Mouse (Mus musculus): ENCODE data around the gene Ndufs6.

The Ndufs6 gene

DNA sequence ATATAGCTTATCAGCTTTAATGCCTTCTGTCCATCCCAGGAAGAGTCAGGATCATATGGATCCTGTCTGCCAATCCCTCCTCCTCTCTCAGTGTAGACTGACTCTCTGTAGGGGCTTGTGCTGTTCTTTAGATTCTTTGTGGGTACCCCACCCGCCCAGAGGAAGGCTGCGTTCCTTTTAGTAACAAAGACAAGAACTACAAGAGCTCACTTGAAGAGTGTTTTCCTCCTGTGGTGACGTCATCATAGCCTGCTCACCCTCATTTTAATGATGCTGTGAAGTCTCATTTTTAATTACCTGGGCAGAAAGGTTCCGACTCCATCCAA, 22.3 kb downstream of the Ndufs6 start:
- in situ Hi-C loops (cut with MboI, MseI) = no loop called here

DNA sequence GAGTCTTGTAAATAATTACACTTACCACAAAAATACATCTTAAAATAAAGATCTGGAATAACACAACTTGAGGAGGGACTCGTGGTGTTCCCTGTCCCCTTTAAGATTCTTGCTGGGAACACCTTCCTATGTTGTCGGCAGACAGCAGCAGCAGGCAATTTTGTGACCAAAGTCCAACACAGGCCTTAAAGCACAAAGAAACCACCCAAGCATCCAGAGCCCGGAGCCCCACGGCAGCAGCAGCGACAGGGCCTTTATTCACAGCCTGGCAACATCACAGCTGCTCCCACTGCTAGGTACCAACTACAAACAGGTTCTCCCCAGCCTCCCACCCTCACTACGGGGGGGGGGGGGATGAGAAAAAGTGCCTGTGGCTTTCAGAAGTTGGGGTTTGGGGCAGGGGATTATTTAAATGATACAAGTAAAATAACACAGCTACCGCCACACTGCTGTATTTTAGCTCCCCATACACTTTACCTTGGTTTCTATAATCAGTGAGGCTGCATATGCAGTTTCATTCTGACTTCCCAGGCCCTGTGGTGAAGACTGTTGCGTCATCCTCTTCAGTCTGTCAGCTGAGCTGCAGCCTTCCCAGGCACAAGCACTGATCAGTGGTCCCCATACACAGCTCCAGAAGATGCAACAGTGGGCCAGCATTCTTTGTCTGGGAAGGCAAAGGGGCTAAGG, 22.8 kb downstream of the Ndufs6 start:
- in situ Hi-C loops (cut with MboI, MseI) = no loop called here

DNA sequence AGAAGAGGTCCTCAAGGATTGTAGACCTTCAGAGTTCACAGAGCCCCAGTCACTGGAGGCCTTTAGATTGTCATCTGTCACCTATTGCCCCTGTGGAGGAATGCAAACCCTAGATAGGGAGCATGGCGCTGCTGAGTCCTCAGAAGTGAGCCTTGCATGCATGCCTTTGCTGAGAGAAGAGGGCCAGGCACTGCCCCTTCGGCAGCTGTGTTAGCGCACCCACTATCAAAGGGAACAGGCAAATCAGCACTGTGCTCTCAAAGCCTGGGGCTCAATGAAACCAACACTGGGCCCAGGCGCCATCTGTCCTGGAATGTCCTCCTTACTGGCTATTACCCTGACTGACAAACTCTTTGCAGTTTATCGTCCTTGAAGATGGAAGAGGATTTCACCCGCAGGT, 23.6 kb downstream of the Ndufs6 start:
- in situ Hi-C loops (cut with MboI, MseI) = no loop called here

DNA sequence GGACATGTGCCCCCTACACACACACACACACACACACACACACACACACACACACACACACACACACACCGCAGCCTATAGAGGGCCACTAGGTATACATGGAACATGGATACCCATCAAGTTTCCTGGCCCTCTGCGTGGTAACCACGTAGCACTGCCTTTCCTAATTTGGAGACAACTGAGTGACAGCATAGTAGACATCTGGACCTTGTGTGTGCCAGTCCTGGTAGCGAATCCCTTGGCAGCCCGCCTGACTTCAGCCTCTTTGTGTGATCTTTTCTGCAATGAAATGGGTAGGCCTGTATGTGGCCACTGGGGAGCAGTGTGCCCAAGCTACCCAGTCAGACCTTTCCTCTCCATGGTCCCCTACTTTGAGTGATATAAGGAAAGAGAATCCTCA, 29.0 kb downstream of the Ndufs6 start:
- in situ Hi-C loops (cut with MboI, MseI) = no loop called here

DNA sequence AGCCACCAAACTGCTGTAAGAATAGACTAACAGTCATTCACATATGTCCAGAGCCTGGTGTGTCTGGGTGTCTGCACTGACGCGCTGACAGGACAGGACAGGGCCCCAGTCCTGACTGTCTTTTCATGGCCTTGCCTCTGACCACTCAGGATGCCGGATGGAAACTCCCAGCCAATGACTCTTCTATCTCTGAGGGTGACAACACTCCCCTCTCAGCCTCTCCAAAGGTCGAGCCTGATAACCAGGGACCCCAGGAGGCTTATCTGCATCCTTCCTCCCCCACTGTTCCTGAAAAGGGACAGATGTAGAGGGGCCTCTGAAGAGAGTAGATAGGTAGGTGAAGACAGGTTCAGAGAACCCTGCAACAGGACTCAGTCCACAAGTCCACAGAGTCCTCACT, 29.6 kb downstream of the Ndufs6 start:
- in situ Hi-C loops (cut with MboI, MseI) = no loop called here

DNA sequence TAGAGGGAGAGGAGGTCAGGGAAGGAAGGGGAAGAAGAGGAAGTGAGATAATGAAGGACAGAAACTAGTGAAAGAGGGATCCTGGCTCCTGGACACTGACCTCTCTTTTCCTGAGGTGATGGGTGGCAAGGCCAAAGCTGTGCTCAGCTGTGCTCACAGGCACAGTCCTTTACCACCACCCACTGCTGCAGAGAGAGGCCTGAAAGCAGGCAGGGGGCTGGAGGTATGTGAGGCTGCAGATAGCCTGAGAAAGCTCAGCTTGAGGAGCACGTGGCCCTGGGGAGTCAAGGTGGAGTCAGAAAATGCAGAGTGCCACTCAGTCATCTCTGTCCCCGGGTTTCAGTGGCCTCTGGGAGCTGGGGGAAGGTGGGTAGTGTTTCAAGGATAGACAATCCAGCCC, 37.2 kb downstream of the Ndufs6 start:
- in situ Hi-C loops (cut with MboI, MseI) = no loop called here

DNA sequence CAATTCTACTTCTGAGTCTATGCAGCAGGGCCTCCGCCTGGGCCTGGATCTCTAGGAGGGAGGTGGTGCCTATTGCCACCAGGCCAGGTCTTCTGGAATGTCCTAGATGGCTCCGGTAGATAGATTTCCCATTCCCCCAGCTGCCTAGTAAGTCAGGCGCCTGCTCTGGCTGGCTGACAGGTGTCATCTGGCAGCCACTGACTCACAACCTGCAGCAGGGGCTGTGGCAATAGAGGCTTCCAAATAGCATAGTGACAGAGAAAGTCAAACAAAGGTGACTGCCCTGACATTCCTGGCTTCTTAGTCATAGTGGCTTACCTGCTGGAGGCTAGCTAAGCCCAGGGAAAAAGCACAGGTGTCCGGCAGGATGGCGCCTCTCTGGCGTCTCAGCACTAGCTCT, 38.1 kb downstream of the Ndufs6 start:
- in situ Hi-C loops (cut with MboI, MseI) = no loop called here

DNA sequence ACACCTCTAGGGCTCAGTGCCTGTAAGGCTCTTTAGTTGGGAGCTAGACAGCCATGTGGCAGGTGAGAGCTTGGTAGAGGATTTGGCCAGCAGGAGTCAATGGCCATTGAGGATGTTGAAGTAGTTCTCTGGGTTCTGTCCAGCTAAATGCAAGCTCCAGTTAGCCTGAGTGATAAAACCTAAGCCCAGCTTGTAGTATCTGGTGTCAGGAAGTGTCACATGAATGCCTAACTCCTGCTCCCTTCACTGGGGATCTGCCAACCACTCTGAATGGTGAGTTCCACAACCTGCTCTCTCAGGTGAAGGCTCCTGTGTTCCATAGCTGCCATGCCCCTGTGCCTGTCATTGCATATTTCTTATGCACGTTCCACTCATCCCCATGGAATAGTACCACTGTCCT, 44.8 kb downstream of the Ndufs6 start:
- in situ Hi-C loops (cut with MboI, MseI) = no loop called here

DNA sequence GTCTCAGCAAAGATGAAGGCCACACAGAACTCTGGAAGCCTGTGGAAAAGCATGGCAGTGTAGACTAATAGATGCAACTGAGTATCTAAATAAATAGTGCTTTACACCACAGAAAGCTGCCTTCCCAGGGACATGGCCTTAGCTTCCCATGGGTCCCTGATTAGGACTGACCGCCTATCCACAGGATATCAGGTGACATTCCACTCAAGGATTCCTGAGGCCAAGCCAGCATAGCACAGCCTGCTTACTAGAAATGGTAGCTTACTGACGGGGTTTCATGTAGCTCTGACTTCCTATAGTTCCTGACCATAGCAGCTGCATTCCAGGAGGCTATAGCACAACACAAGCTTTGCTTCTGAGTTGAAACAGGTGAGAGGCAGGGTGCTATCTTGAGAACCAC, 45.9 kb downstream of the Ndufs6 start:
- in situ Hi-C loops (cut with MboI, MseI) = no loop called here

DNA sequence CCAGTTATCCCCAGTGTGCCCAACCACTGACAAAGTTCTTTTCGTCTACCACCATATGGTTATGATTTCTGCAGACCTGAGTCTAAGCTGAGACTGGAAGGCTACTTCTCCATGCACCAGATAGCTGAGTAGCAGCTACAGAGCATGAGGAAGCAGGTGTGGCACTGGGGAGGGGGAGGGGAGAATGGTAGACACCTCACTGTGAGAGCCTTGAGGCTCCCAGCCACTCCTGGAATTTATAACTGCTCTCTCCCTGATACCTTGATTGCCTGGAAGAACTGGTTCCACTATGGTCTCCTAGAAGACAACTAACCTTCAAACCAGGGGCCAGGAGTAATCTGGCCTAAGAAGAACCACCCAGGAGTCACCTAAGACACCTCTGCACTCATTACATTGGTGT, 49.1 kb downstream of the Ndufs6 start:
- in situ Hi-C loops (cut with MboI, MseI) = no loop called here

DNA sequence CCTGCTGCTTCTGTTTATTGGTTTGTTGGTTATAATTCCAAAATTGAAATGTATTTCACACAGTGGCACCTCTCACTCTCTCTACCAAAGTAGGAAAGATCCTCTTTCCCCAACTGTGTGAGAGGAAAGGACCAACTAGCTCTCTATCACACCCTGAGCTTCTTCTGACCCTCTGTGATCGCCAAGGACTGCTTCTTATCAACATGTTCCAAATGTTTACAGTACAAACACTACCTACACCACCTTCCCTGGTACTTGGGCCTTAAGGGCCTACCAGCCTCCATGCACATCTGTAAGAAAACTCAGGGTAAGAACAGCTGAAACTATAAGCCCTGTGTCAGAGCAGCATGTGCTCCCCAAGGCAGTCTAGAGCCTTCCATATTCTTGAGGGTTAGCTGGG, 50.5 kb downstream of the Ndufs6 start:
- in situ Hi-C loops (cut with MboI, MseI) = no loop called here

DNA sequence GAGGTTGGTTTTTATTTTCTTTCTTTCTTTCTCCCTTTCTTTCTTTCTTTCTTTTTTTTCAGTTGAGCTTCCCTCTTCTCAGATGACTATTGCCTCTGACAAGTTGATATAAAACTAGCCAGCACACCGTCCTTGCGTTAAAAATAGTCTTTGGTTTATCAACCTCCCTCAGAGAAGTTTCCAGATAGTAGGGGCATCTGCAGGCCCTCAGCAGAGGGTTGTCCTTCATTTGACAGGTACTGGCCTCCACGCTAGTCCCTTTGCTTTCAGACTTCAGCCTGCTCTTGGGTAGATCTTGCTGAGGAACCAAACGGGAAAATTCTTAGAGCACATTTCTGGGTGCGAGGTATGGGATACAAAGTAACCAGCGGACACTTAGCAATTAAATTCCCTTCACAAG, 51.0 kb downstream of the Ndufs6 start:
- in situ Hi-C loops (cut with MboI, MseI) = no loop called here

DNA sequence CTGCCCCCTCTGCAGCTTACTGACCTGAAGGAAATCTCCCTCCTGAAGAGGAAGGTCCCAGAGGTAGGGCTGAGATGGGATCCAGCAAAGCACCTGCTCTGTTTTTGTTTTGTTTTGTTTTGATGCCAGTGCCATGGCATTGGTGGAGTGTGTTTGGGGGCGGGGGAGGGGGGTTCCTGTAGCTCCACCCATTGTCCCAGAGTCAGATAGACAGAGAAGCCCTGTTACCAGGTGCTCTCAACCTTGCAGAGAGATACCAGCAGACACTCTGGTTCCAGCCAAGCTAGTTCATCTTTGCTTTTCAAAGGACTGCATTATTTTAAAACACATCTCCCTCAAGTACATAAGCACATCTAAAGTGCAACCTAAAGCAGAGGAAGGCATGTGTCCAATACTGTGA, 54.8 kb downstream of the Ndufs6 start:
- in situ Hi-C loops (cut with MboI, MseI) = no loop called here

DNA sequence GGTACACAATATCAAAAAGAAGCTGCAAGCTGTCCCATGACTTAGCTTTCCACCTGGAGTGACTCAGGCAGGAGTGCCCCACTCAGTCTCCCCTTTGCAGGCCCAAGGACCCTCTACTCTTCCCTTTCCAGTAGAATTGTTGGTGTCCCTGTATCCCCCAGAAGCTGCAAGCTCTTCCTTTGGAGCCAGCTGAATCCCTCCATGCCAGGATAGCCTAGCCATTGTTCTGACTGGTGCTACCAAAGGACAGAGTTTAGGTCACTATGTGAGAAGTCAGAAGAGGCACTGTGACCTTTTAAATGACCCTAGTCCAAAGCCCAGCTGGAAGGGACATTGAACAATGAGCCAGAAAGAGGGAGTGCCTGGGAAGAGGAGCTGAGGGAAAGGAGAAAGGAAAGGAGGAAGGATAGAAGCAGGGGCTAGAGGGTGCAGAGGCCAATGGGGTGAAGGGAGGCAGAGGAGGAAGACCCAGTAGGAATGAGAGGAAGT, 55.5 kb downstream of the Ndufs6 start:
- in situ Hi-C loops (cut with MboI, MseI) = no loop called here

DNA sequence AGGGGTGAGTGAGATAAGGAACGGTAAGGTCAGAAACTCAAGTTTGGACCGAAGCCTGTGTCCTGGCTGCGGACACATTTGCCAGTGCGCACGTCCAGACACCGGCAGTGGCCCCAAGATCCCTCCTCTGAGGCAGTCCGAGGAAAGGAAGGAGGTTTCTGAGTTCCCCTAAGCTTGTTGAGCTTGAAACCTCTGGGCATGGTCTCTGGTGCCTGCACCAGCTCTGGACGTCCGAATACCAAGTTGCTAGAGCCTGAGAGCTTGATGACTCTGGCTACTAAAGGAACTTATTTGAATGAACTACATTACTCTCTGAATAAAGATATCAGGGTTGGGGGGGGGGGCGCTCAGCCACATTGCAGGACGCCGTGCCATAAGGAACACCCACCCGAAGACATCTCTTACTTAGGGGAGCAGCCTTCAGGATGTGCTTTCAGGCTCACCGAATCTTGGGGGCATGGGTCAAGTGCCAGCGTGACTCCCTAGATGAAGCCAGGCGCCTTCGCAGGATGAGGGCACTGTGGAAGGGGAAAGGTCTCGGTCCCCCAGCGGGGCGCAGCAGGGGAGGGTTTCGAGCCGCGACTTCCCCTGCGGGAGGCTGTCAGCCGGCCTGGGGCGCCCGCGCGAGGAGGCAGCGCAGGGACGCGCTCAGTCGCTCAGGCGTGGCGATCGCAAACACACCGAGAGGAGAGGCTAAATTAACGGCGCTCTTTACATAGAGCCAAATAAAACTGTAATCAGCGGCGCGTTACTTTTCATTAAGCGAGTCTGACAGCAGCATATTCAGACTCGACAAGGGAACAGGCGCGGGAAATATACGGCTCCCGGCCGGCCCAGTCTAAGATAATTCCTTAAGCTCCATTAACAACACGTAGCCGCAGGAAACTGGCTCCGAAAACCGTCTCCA, 56.8 kb downstream of the Ndufs6 start:
- in situ Hi-C loops (cut with MboI, MseI) = no loop called here

DNA sequence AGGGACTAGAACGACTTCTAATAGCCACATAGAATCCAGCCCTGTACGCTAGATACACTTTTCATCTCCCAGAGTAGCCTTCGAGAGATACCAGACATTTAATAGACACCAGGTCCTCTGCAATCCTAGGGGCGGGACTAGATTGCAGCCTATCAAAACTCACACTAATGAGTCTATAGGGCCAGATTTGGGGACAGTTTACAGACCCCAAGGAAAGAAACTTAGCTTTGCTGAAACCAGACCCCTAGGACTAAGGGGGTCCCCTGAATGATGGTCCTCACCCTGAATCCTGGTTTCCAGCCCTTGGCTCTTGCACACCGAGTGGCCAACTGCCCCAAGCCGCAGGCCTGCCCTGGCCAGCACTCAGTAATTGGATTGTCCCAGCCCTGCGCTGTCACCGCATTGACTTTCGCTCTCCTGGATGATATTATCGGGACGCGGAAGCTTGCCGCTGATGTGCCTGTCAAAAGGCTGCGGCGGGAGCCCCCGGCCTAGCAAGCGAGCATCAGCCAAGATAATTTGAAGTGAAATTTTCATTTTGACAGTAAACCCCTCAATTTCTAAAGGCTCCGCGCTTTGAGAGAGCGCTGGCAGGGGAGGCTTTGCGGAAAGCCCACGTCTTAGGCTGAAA, 57.8 kb downstream of the Ndufs6 start:
- in situ Hi-C loops (cut with MboI, MseI) = no loop called here

DNA sequence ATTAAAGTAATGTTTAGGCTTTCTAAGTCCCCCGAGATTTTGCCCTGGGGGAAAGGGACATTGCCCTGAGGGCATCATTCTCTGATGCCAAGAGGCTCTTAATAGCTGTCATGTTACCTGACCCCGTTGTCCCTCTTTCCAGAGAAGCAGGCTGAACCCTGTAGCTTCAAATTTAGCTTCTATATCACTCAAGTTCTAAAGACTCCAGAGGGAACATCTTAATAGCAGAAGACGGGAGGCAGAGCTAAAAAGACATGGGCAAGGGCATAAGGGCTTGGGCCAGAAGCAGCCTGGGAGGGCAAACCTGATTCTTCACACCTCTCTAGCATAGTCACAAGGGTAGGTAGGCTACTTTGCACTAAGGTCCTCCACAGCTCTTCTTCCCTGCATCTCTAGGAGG, 58.5 kb downstream of the Ndufs6 start:
- in situ Hi-C loops (cut with MboI, MseI) = no loop called here

Measured in regulatory T cell (primary cell).